Mouse (Mus musculus): ENCODE data around the gene Kcnh8. TPM values are rescaled to one million over a fixed set of nuclear protein-coding genes. Genes with fewer than 3 reads are reported as not detected.

The Kcnh8 gene
- 0.05 and 0.15 TPM in 2 replicates for polyA plus RNA-seq (2021; fragmentation: Nextera tagmentation)
- long read RNA-seq, experiment 1, full-length matches to known transcripts, result 1 of 2 reads
- long read RNA-seq, experiment 1, partial matches to known transcripts, result 1 of 2 reads
- long read RNA-seq, experiment 1, other reads (novel, unspliced or antisense), result 0 of 2 reads
- long read RNA-seq, experiment 2, result 0 reads

DNA sequence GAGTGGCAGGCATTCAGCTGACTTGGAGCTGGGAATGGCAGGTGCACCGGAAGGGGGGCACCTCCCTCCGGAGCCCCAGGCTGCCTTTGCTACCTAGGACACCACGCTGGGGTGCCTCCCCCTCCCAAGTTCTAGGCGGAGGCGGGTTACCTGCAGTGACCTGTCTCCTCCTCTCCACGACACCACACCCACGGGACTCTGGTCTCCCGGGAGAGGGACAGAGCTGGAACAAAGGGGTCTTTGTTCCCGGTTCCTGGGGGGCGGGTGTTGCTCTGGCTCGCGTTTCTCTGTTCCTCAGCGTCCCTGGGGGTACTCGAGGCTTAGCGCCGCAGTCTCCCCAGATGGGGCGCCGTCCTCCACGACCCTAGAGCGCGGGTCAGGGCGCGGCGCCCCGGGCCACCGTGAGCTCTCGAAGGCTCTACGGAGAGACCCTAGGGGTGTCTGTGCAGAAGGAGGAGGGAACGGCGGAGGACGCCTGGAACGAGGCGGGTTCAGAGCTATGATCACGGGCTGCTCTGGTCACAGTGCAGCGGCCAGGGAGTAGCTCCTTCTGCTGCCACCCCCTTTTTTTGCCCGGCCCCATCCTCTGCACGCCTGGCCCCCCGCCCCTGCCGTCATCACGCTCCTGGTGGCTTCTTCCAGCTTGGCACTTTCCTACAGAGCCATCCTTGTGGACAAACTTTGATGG lies at the start of gene Kcnh8:
TSS of gene Kcnh8 (plus strand) at position 617 of the 688 bp plus-strand sequence.

